Mouse (Mus musculus): Measurements from ENCODE around the gene Gm20696.

GRCm38 (mm10) chr6:99440606-99441005 is 226.0 kb downstream of the Gm20696 start:
- TF ChIP-seq CTCF (IDR thresholded peaks at IDR 0.05; ENCODE audit: borderline replicate concordance, insufficient read depth, low read depth, low read length) (no peak), POLR2A (IDR thresholded peaks at IDR 0.05; ENCODE audit: borderline replicate concordance, insufficient read depth, low read length) (no peak)

Measured in cerebellum, adult 2 months (tissue).